Mouse (Mus musculus) skeletal muscle tissue, adult 2 months (tissue): ENCODE measurements at regions not wholly inside any gene's neighbourhood (a gene's known extent, or its start where the extent isn't known, plus 50 kb on each side); places are given as distances from the start of the nearest gene placed in this dataset.

Experiments
- DNase-seq: peaks from one replicate; pipeline ENCODE4 v3.0.0-alpha.2; 2012; ENCODE audit warnings: low read depth, low spot score

DNA sequence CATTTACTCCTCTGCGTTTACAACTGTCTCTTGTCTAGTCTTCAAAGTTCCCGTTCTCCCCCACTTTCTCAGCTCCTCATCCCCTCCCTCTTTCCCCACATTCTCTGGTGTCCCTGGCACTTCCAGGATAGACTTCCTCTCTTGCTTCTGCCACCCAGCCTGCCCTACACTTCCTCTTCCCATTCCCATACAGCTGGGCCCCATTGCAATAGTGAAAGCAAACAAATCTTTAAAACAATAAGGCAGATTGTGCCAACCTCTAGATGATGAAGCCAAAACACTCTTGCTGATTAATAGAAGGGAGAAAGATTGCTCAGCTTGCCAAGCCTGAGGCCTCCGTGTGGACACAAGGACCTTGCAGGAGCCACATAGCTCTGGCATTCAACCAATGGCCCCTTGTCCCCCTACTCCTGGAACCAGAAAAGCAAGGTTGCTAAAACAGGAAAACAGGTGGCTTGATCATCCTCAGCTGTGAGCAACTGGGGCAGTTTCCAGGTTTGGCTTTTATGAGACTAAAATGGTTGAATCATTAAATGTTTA, 267.1 kb upstream of the Dynlrb2 start:
- DNase-seq: no peak

DNA sequence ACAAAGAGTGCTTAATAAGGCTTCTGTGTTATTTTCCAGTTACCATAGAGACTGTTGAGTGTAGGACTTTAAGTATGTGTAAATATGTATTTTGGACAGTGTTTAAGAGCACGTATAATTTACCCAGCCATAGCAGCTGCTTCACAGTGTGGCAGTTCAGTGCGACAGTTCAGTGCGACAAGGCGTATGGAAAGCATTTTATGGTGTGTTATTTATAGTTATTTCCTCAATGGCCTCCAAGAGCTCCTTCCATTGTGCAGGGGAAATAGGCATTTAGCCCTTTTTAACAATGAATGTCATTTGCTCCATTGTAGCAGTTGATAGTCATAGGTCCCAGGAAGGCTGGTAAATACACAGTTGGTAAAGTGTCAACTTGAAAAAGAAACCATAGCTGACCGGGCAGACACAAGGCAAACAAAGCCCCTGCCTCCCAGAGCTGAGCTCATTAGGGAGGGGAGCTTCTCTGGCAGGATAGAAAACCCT, 275.1 kb upstream of the Dynlrb2 start:
- no peak for DNase-seq

DNA sequence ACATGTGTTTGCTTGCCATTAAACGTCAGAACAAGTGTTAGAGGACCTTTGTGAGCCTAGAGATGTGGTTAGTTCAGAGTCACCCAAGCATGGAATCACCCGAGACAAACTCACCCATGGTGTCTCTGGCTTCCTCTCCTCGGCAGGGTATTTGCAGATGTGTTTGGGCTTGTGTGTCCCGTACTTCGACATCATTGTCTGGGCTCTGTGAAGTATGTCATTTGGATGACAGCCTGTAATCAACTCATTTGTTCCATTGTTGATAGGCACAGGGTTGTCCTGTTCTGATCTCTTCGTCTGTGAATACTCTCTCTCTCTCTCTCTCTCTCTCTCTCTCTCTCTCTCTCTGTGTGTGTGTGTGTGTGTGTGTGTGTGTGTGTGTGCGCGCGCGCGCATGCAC, 277.8 kb upstream of the Dynlrb2 start:
- no peak for DNase-seq

DNA sequence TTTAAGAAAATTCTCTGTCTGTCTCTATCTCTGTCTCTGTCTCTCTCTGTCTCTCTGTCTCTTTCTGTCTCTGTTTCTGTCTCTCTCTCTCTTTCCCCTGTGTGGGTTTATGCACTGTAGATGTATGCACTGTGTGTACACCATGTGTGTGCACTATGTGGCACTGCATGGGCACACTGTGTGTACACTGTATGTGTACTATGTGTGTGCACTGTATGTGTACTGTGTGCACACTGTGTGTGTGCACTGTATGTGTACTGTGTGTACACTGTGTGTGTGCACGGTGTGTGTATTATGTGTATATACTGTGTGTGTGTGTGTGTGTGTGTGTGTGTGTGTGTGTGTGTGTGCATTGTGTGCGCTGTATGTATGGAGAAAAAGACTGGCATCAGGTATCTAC, 281.5 kb upstream of the Dynlrb2 start:
- no peak for DNase-seq

DNA sequence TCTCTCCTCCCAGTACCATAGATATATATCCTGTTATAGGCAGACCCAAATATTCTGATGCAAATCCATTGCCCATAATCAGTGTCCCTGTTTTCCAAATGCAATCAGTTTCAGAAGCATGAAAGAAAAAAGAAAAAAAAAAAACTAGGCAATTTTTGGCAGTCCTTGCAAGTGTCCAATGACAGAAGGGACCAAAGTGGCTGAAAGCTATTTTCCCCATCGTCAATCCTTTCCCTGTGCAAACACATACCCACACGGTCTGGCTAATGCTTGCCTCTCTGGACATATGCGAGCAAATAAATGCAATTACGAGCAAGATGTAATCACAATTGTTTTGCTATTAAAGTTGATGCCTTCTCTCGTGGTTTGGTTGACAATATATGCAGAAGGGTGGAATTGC, 288.9 kb upstream of the Dynlrb2 start:
- DNase-seq: no peak

DNA sequence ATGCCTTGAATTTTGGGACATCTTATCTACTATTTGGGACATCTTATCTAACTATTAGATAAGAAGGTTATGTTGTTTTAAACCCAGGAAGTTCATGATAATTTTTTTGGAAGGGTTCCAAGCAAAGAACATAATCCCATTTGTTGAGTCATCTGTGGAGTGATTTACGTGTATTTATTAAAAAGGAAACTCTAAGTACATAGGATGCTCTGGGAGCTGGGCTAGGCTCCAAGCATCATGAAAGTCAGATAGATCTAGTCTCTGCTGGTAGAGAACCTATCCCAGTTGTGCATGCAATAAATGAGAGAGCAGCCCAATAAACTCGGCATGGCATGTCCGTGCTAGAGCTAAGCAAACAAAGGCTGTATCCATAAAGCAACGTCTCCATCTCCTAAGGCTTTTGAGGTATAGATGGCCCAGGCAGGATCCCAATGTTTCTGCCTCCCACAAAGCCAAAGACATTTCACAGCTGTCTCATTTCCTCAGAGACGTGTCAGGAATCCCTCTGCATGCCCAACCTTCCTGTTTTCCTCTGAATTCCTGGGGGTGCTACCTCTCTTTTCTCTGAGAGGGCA, 289.4 kb upstream of the Dynlrb2 start:
- no peak for DNase-seq

DNA sequence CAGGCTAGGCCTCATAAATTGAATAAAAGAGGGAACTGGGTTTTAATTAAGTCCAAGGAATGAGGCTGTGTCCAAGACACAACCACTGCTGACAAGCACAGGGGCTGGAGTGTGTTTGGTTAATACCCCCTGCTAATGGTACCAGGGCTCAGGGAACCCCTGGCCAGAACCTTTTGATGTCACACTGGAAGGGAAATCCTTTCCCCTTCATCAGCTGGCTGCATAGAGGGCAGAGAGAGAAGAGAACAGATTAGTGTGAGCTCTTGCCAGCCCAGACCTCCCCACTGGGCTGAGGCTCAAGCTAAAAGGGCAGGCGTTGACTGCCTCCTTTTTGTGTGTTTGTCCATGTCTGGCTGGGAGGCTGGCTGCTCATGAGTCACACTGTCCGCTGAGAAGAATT, 301.1 kb upstream of the Dynlrb2 start:
- no peak for DNase-seq

DNA sequence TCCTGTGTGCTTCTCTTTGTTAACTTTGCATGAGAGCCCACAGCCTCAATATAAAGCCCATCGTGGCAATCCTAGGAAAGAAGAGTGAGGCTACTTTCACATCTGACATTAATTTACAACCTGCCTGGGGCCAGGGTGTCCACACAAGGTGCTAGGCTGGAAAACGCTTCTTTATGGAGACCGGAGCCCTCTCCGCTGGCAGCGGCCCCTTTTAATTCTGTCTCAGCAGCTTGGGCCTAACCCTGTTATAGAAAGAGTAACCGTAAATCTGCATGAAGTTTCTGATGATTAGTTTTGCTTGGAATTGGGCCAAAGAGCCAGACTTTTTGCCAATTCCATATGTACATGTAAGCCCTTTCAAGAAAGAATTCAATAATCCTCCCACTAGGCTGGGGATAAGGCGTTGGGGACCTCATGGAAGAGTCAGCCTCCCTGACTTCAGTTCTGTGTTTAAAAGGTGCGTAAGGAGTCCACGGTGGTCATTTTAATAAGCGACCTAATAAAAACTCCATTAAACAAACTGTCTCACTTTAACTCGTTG, 304.2 kb upstream of the Dynlrb2 start:
- no peak for DNase-seq

DNA sequence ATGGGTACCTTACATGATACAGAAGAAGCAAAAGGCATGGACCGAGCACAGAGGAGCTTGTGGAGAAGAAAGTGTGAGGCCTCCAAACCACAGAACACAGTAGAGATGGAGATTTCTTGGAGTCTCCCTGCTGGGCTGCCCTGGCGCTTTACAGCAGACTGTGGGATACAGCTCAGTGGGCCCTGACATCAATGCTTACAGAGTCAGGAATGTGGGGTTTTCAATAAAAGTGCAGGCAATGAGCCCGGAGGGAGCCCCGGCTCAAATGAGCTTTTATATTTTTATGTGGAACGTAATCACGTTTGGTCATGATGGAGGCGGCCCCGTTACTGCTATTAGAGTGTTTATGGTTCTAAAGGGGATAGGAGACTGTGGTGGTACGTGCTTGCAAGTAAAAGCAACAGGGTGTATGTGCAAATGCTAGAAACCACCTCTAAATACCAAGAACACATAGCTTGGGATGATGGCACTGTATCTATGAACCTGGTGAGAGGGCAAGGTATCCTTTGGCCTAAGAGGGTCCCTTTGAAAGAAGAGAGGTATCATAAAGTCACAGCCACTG, 308.1 kb upstream of the Dynlrb2 start:
- DNase-seq: no peak

DNA sequence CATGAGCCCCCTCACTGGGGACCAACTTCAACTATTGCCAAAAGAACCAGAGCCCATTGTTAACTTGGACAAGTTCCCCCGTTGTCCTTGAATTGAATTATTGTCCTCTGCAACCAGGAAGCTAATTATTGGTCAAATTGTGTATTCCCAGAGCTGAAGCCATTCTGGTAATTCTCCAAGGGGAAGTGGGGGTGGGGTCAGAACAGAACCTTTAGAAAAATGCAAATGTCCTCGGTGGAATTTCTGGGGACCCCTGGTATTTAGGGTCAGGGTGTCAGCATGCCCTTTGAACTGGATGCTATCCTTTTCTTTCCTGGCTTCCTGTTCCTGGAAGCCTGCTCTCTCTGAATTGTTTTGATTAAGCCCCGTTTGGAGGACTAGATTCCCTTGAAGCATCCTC, 312.7 kb upstream of the Dynlrb2 start:
- no peak for DNase-seq

DNA sequence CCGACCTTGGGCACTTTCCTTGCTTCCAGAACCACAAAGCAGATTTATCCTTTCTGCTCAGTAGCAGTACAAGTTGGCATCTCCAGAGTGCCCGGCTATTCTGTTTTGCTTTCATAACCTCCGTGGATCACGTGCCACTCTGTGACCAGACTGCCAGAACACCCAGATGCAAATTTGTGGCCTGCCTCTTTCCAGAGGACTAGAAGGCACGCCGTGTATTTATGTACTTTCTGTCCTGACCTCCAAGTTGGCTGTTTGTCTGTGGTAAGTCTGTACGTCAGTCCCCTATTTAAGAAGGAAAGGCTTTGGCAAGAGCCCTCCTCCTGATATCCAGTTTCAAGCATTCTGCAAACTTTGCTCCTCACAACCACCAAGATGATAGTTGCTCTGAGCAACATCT, 319.6 kb upstream of the Dynlrb2 start:
- peak; percentile 46 for DNase-seq

DNA sequence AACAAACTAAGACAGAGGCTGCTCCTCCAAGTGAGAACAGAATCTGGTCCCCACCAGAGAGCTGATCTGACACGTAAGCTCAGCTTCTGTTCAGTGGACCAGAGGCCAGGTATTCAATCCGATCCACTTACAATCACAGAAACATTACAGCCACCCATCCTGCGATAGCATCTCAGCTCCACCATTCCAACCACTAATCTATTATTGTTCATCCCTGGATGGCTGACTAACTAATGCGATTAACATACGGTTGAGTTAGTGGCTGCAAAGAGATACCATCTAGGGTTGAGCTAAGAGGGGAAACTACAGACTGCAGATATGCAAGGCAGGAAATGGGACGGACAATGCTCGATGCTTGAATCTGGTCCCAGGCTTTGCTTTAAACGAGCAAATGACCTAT, 320.5 kb upstream of the Dynlrb2 start:
- no peak for DNase-seq

DNA sequence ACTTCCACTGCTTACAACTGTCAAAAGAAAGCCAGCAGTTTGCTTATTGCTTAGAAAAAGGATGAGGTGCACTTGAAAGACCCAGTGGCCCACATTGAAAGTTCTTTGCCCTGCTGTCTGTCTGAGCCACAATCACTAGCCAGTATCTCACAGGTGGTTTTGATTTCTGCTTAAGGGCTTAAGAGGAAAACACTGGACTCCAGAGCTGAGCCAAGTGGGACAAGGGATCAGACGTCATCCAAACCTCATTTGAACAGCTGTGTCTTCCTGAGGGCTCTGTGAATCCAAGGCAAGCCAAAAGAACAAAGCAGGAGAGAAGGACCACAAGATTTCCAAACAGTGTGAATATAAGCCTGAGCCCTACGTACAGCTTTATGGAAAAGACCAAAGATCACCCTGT, 326.8 kb upstream of the Dynlrb2 start:
- DNase-seq: peak; percentile 58

DNA sequence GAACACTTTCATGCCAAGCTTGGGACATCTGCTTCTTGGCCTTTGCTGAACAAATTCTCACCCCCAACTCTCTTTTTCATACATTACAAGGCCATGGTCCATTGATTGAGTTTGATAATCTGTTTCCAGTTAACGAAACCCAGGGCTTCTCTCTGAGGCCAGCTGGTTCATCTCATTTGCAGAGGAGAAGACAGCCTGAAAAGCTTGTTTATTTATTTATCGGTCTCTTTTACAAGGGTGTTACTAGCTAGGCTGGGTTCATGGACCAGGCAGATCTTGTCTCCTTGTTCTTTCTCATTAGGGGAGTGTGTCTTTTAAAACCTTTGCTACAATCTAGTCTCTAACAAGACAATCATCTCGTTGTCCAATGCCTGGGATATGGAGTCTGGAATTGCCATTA, 329.9 kb upstream of the Dynlrb2 start:
- no peak for DNase-seq

DNA sequence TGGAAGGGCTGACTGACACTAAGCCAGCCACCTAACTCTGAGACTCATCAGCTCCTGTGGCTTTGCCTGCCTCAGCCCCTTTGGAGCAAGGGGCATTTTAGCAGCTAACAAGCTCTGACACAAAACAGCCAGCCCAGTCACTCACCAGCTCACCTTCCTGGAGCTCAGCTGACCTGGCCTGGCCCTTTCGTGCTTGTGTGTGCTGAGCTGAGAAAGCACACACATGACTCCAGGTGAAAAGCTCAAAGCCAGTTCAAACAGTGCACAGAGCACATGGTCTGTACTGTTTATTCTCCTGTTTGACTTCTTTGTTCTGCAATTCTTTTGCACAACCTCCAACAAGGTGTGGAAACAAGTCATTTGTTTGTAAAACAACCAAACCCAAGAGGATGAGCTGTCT, 330.8 kb upstream of the Dynlrb2 start:
- DNase-seq: no peak

DNA sequence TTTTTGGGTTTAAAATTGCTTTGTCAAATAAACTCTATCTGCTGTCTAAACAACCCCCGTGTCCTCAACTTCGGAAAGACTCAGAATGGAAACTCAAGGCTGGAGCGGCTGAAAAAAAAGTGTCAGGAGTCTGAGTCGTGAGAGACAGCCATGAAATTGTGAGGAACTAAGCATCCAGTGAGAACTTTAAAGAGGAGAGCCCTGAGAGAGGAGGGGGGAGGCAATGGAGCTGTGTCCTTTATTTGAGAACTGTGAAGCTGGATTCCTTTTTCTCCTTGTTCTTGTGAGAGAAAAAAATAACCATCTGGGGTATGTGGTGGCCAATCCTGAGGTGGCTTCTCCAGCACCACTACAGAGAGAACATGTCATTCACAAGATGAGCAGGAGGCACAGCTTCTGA, 336.9 kb upstream of the Dynlrb2 start:
- DNase-seq: no peak

DNA sequence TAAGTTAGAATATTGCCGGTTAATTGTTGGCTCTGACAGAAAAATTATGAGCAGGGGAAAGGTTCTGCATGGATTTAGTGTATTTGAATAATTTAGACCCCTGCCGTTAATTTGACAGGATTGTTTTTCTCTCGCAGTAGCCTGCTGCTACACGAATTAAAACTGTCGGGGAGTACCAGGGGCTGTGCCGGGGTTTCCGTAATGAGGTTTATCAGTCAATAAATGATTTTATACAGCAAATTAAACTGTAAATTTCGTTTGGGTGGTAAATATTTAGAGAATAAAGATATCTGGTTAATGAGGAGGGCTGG, 339.8 kb upstream of the Dynlrb2 start:
- no peak for DNase-seq

DNA sequence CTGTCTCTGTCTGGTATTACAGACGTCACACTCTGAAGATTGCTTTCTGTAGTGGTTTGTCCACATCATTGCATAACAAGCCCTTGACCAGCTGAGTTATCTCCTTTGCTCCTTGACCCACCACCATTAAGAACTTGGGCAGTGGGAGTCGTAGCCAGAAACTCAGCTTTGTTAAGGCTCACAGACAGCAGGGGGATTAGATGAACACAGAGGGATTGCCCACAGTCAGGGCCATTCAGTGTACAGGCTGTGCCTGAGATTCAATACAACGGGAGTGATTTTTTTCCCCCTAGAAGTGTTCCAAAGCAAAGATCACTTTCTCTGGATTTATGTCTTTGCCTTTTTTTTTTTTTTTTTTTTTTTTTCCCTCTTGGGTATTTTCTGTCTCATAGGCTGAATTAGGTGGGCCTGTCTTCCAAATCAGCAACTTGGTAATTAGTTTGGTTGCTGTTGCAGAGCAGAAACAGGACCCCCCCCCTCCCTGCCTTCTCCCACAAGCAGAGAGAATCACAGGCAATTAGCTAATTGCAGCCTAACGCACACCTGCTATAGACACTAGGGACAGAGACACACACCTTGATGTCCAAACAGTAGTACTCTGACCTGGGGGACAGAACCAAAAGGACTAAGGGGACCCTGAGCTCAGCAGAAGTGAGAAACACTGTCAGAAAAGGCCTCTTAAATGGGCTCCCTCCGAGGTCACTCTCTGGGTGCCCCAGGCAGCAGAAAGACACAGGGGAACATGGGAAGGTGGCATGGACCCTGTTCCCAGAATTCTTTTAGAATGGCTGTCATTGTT, 340.4 kb upstream of the Dynlrb2 start:
- no peak for DNase-seq

DNA sequence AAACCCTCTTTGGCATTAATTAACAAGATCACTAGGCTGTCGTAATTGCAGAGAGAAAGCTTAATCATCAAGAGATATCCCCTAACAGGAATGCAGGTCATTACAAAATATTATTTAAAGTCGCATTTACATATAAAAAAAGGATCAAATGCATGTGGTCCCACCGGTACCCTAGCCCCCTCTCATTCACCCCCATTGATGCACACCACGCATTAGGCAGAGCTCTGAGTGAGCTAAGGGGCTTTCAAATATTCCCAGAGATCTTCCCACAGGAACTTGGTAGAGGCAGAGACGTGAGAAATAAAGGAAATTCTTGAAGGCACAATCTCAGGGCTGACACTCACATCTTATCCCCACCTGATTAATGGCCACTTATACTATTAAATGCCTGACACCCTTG, 343.8 kb upstream of the Dynlrb2 start:
- no peak for DNase-seq

DNA sequence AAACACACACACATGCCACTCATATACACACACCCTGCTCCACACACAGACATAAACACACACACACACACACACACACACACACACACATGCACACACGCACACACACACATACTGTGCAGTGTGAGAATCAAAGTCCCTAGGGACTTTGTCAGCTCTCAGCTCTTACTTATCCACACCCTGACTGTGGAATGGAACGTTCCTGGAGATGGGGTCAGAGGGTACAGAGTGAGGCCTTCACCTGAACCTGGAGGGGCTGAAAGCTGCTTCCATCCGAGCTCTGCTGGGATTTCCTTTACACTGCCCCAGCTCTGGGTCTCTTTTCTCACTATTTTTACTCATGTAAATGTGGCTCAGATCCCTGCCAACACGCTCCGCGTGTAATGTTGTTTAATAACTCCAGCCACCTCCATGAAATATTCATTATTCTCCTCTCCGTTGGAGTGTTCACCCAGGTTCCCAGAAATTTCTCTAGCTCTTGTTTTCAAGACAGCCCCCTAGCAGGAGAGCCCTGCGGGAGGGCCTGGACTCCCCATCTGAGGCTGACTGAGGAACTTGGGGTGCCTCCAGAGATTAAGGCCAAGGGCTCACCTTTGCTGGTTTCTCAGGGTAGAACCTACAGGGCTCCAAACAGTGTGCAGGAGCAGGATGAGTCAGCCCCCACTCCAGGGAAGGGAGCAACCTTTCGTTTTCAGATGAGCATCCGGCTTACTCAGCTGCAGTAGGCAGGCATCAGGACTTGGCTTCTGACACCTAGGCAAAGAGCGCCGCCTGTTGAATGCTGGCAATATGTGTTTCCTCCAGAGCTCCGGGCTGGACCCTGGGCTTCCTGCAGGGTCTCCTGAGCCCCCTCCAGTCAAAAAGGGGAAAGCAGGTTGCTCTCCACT, 360.8 kb upstream of the Dynlrb2 start:
- DNase-seq: peak; percentile 15

DNA sequence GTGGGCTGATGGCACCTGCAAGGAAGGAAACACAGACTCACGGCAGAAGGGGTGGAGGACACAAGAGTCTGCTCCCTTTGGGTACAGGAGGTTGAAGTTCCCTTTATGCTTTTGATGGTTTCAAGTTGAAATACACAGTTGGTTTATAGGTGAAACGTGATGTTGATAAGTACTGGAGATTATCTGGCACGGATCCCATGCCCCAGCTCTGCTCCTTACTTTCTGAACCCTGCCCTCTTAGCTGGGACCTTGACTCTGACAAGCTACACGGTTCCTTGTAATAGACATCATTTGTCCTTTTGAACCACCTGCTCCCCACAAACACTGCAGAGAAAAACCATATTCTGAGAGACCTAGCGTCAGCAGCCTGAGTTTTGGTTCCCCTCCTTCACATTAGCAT, 363.4 kb upstream of the Dynlrb2 start:
- DNase-seq: no peak

DNA sequence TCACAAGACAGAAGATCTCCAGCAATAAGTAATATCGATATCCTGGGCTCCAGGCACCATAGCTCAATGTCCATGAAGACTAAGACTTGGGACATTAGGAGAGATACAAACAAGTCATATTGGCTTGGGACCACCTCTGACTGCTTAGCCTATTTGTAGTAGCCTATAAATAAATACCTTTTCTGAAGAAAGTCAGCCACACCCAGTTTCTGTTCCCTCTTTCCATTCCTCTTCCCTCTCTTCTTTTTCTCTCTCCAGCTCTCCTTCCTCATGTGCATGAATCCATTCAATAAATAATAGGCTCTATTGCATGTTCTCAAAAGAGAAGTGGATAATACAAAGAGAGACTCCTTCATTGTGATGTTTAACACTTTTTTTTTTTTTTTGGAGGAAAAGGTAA, 364.8 kb upstream of the Dynlrb2 start:
- no peak for DNase-seq
